Mouse (Mus musculus) brain, embryonic 14.5 days (tissue): ENCODE data around the gene Lpp. TPM values are rescaled to one million over a fixed set of nuclear protein-coding genes. Genes with fewer than 3 reads are reported as not detected.
A peak's percentile ranks its signal among the peaks of the same experiment; 100 is the strongest.

Source experiments
- DNase-seq: peaks from one replicate; pipeline ENCODE4 v3.0.0-alpha.2; 2011; ENCODE audit warnings: low read depth
- CTCF ChIP-seq: fragments of 200-500 bp; IDR thresholded peaks from 2 replicates; pipeline ENCODE4 v1.5.1; 2012; ENCODE audit warnings: inconsistent platforms, mild to moderate bottlenecking, moderate library complexity, borderline replicate concordance; ENCODE audit not compliant: insufficient read depth, insufficient read length; ENCODE audit errors: extremely low read depth
- POLR2A ChIP-seq: fragments of 200-500 bp; IDR thresholded peaks from 2 replicates; pipeline ENCODE4 v1.6.1; 2012; ENCODE audit warnings: mild to moderate bottlenecking, inconsistent platforms, borderline replicate concordance; ENCODE audit not compliant: poor library complexity, insufficient read depth, insufficient read length, severe bottlenecking; ENCODE audit errors: extremely low read depth
- polyA plus RNA-seq: library from polyadenylated mRNA; depleted of rRNA; stranded (reverse); fragments of >200 nt; gene quantifications from 2 replicates; pipeline ENCODE4 v1.2.3, GENCODE M21; 2012

The Lpp gene
- polyA plus RNA-seq, 1 experiment = 5.4 TPM

GRCm38 (mm10) chr16:24859509-24860140, 466.3 kb downstream of the Lpp start:
- TF ChIP-seq CTCF (no peak), POLR2A (no peak)
- DNase-seq = no peak

DNA sequence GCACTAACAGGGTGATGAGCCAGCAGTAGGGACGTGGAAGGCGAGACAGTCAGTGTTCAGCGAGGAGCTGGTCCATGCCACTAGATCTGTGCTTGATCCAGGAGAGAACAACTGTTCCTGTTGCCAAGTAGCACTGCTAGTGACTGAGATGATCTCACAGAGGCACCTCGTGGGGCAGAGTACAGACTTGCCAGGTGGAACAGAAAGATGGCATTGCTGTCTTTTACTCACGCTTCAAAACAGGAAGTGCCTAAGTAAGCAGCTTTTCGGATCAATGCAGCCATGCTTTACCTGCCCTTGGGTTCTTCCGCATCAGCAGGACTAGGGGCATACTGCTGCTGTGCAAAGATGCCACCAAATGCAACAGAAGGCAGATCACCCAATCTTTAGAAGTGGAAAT, 467.1 kb downstream of the Lpp start:
- TF ChIP-seq CTCF (no peak), POLR2A (no peak)
- no peak for DNase-seq

DNA sequence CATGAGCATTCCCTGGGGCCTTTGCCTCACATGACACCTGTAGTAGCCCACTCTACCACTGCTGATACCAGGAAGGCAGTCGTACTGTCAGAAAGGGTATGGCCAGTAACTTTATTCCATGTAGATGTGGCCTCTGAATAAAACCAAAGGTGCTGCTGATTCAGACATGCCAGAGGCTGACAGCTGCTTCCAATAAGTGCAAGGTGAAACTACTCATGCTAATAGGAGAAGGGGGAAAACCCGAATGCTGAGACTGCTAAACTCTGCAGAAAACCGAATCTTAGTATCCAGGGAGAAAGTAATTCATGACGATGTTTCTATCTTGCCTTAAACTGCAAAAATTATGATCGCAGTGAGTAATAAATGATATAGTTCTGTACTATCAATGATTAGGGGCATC, 468.1 kb downstream of the Lpp start:
- TF ChIP-seq CTCF = no peak
- no peak for TF ChIP-seq POLR2A
- DNase-seq = no peak

DNA sequence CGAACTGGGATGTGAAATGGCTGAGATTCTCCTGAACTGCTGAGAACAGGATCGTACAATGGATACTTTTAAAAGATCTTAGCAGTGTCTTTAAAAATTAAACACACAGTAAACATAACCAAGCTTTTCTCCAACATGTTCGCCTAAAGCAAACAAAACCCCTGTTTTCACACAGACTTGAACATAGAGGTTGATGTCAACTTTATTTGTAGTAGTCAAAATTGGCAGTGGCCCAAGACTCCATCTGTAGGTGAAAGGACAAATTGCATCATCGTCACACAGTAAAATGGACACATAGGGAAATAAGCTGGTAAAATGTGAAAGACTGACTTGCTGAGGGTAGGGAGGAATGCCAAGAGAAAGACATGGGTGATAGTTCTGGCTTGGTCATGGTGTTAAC, 480.9 kb downstream of the Lpp start:
- TF ChIP-seq POLR2A = no peak
- no peak for TF ChIP-seq CTCF
- DNase-seq = peak; percentile 69

DNA sequence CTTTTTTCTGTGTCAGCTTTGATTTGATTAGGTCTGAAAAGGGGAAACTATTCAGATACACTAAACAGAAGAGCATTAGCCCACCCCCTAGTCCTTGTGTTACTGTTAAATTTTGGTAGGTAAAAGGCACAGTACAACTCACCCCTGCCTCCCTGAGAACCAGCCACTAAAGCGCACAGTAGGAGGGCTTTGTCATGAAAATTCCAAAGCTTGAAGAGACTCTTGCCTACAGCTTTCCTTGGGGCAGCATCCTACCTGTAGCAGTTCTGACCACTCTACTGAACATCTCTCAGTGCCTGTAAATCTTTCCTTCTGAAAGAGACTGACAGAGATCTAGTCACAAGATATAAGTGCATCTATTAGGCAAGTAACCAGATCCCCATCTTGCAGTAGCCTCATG, 482.4 kb downstream of the Lpp start:
- no peak for DNase-seq

DNA sequence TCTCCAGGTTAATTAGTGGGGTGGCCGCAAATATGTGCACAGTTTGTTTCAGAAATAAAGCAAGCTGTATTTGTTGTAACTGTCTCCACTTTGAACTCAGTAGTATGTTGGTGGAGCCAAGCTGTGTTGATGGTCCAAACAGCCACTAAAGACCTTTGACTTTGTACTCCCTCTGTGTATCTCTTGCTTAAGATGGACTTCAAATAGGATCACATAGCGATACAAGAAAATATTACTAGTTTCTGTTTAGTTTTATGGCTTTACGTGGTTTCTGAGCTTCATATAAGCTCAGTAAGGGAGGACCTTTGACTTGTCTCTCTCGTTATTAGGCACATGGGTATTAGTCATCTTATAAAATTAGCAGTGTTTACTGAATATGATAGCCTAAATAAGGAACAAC, 485.7 kb downstream of the Lpp start:
- DNase-seq = no peak
- TF ChIP-seq CTCF (no peak), POLR2A (no peak)

More for the DNA sequence above, 482.4 kb downstream of the Lpp start:
- no peak for TF ChIP-seq CTCF
- no peak for TF ChIP-seq POLR2A

DNA sequence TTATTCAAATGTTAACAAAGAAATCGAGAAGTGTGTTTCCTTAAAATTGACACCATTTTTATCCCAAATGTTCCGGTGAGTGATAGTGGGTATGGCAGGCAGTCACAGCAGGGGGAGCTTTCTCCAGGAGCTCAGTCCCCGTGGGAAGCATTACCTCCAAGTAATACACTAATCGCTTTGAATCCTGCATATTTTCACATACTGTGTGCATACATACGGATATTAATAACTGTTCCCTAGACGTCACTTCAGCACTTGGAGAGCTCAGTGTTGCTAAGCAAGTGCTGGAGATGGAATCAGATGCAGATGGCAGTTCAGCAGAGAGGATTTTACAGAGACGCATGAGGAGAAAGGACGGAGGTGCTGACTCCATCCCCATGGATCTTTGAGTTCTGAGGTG, 487.4 kb downstream of the Lpp start:
- DNase-seq = peak; percentile 64
- TF ChIP-seq CTCF (no peak), POLR2A (no peak)

- peak; percentile 11 for DNase-seq
- TF ChIP-seq CTCF (no peak), POLR2A (no peak)
These were observed 488.9 kb downstream of the Lpp start for GRCm38 (mm10) chr16:24881981-24882775.

DNA sequence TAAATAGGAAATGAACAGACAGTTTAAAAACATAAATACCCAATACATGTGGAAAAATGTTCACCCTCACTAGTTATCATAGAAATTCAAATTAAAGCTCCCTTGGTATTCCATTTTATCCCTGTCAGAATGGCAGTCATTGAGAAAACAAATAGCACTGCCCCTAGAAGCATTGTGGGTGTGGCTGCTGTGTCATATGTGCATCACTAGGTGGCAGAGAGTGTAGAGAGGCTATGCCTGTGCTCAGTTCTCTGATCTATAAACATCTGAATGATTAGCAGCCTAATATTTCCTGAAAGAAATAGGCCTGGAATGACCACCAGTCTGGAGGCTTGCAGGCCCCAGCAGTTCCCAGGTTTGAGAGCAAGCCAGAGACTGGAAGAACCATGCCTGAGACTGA, 490.7 kb downstream of the Lpp start:
- DNase-seq = no peak
- TF ChIP-seq POLR2A (no peak), CTCF (no peak)

DNA sequence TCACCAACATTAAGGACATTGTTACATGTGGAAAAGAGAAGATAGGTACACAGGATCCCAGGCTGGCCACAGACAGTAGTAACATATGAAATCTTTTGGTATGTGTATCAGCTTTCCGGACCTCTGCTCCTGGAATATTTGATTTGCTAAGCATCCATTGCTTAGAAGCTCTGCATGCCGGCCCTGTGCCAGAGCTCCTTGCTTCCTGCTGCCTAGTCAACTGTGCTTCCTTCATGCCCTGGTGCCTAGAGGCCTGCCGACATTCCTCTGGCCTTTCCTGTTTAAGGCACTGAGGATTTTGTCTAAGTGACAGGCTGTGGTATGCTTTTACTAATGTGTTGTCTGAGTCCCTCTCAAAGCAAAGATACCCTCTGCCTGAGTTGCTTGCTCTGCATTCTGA, 493.0 kb downstream of the Lpp start:
- peak; percentile 16 for DNase-seq

DNA sequence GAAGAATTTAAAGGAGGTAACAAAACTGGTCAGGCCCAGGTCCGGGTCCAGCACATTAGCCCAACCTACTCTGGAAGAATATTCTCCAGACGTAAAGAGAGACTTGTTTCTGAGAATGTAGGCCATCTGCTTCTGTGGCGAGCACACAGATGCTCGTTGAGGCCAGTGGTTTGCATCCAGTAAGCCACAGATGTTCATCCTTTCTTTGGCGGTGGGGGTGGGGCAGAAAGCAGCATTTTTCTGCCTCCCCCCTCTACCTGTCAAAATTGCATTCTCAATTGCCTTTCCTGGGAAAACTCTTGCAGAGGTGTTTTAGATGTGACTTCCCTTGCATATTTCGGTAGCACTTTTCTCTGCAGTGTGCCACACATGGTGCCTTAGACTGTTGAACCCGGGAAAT, 493.6 kb downstream of the Lpp start:
- TF ChIP-seq CTCF (no peak), POLR2A (no peak)
- no peak for DNase-seq

More for the DNA sequence above, 493.0 kb downstream of the Lpp start:
- TF ChIP-seq CTCF (no peak), POLR2A (no peak)

DNA sequence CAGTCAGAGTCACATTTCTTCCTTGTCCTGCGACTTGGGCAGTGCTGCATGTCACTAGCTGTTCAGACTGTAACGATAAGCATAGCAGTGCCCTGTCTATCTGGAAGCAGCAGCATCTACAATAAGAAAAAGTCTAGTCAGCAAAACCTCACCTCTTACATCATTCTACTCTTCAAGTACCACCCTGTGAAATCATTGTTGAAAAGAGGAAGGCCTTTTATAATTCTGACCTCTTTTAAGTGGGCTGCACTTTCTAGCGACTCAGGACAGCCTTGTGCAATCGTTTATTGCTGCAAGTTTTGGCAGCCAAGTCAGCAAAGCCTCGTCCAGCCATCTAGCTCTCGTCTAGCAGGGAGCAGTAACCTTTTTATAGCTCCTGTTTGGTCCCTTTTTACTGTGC, 498.1 kb downstream of the Lpp start:
- TF ChIP-seq POLR2A = no peak
- TF ChIP-seq CTCF = no peak
- DNase-seq = peak; percentile 18

DNA sequence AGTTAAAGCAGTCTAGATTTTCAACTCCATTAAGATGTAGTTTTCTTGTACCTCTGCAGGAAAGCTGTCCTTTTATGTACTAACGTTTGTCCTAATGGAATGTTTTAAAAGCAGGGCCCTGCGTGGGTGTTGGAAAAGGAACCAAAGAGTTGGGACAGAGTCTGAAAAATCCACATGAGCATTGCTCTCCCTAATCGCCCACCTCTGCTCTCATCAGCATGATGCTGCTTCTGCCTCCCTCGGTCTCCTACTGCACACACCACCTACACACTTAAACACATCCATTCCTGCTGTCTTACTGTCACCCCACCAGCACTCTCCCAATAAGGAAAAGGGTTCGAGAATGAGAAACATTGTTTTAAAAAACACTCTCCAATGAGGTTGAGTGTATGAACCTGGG, 501.9 kb downstream of the Lpp start:
- TF ChIP-seq CTCF = no peak
- TF ChIP-seq POLR2A = no peak

More for the DNA sequence above, 501.9 kb downstream of the Lpp start:
- no peak for DNase-seq
